Mouse (Mus musculus): ENCODE results near the gene Tmem265. TPM values are rescaled to one million over a fixed set of nuclear protein-coding genes. Genes with fewer than 3 reads are reported as not detected.
A peak's percentile ranks its signal among the peaks of the same experiment; 100 is the strongest.

The Tmem265 gene
- polyA plus RNA-seq, 1 experiment, result 4.8 TPM

- Histone ChIP-seq H3K36me3 (ENCODE audit: control insufficient read depth, insufficient read depth, low read length) (peaks cover 52% of the 10 kb centered on the region), H3K4me3 (ENCODE audit: low read depth, low read length) (no peak overlapping the region), H3K27ac (ENCODE audit: insufficient read depth, low read depth, low read length) (no peak overlapping the region), H3K27me3 (ENCODE audit: control insufficient read depth, insufficient read depth, low read length) (no peaks in the 10 kb centered on the region), H3K4me1 (ENCODE audit: control insufficient read depth, insufficient read depth, insufficient read length, low read length) (no peaks in the 10 kb centered on the region)
- no peak for TF ChIP-seq POLR2A (IDR thresholded peaks at IDR 0.05; ENCODE audit: low read depth, low read length)
- TF ChIP-seq CTCF (IDR thresholded peaks at IDR 0.05; ENCODE audit: extremely low read depth, insufficient read length, insufficient replicate concordance, low read depth, low read length), result no peak
- 90% methylated on average over 2 of the region's 2 CpGs for WGBS
Measured at GRCm38 (mm10) chr7:127602903-127603302, 41.7 kb downstream of the Tmem265 start.

- TF ChIP-seq POLR2A (IDR thresholded peaks at IDR 0.05; ENCODE audit: low read depth, low read length) (no peak), CTCF (IDR thresholded peaks at IDR 0.05; ENCODE audit: extremely low read depth, insufficient read length, insufficient replicate concordance, low read depth, low read length) (no peak)
- WGBS, result 84% methylated on average over 10 of the region's 10 CpGs
- Histone ChIP-seq H3K4me1 (ENCODE audit: control insufficient read depth, insufficient read depth, insufficient read length, low read length) (no peaks in the 10 kb centered on the region), H3K27ac (ENCODE audit: insufficient read depth, low read depth, low read length) (no peak overlapping the region), H3K36me3 (ENCODE audit: control insufficient read depth, insufficient read depth, low read length) (peaks cover 40% of the 10 kb centered on the region), H3K4me3 (ENCODE audit: low read depth, low read length) (no peak overlapping the region), H3K27me3 (ENCODE audit: control insufficient read depth, insufficient read depth, low read length) (no peaks in the 10 kb centered on the region)
Measured at GRCm38 (mm10) chr7:127604256-127604655, 43.1 kb downstream of the Tmem265 start.

- Histone ChIP-seq H3K27ac (ENCODE audit: insufficient read depth, low read depth, low read length) (no peak overlapping the region), H3K36me3 (ENCODE audit: control insufficient read depth, insufficient read depth, low read length) (peaks cover 35% of the 10 kb centered on the region), H3K4me3 (ENCODE audit: low read depth, low read length) (no peak overlapping the region), H3K4me1 (ENCODE audit: control insufficient read depth, insufficient read depth, insufficient read length, low read length) (no peaks in the 10 kb centered on the region), H3K27me3 (ENCODE audit: control insufficient read depth, insufficient read depth, low read length) (no peaks in the 10 kb centered on the region)
- TF ChIP-seq POLR2A (IDR thresholded peaks at IDR 0.05; ENCODE audit: low read depth, low read length) (no peak), CTCF (IDR thresholded peaks at IDR 0.05; ENCODE audit: extremely low read depth, insufficient read length, insufficient replicate concordance, low read depth, low read length) (no peak)
- 76% methylated on average over 6 of the region's 6 CpGs for WGBS
Measured at GRCm38 (mm10) chr7:127607150-127607549, 46.0 kb downstream of the Tmem265 start.

- Histone ChIP-seq H3K36me3 (ENCODE audit: control insufficient read depth, insufficient read depth, low read length) (peaks cover 22% of the 10 kb centered on the region), H3K27me3 (ENCODE audit: control insufficient read depth, insufficient read depth, low read length) (no peaks in the 10 kb centered on the region), H3K4me3 (ENCODE audit: low read depth, low read length) (no peak overlapping the region), H3K4me1 (ENCODE audit: control insufficient read depth, insufficient read depth, insufficient read length, low read length) (0 out of 2 replicates have a peak, but pooled peaks cover 3% of the 10 kb centered on the region), H3K27ac (ENCODE audit: insufficient read depth, low read depth, low read length) (no peak overlapping the region)
- WGBS, result 96% methylated on average over 29 of the region's 29 CpGs
- TF ChIP-seq CTCF (IDR thresholded peaks at IDR 0.05; ENCODE audit: extremely low read depth, insufficient read length, insufficient replicate concordance, low read depth, low read length) (no peak), POLR2A (IDR thresholded peaks at IDR 0.05; ENCODE audit: low read depth, low read length) (no peak)
Measured at GRCm38 (mm10) chr7:127611011-127611410, 49.8 kb downstream of the Tmem265 start.

- Histone ChIP-seq H3K4me1 (ENCODE audit: control insufficient read depth, insufficient read depth, insufficient read length, low read length) (0 out of 2 replicates have a peak, but pooled peaks cover 3% of the 10 kb centered on the region), H3K4me3 (ENCODE audit: low read depth, low read length) (no peak overlapping the region), H3K36me3 (ENCODE audit: control insufficient read depth, insufficient read depth, low read length) (peaks cover 22% of the 10 kb centered on the region), H3K27ac (ENCODE audit: insufficient read depth, low read depth, low read length) (no peak overlapping the region), H3K27me3 (ENCODE audit: control insufficient read depth, insufficient read depth, low read length) (no peaks in the 10 kb centered on the region)
- TF ChIP-seq CTCF (IDR thresholded peaks at IDR 0.05; ENCODE audit: extremely low read depth, insufficient read length, insufficient replicate concordance, low read depth, low read length) (no peak), POLR2A (IDR thresholded peaks at IDR 0.05; ENCODE audit: low read depth, low read length) (no peak)
- 96% methylated on average over 26 of the region's 26 CpGs for WGBS
Measured at GRCm38 (mm10) chr7:127611561-127611960, 50.4 kb downstream of the Tmem265 start.

- no peak overlapping the region for H3K4me3 ChIP-seq (ENCODE audit: low read depth, low read length)
- TF ChIP-seq POLR2A (IDR thresholded peaks at IDR 0.05; ENCODE audit: low read depth, low read length) (no peak), CTCF (IDR thresholded peaks at IDR 0.05; ENCODE audit: extremely low read depth, insufficient read length, insufficient replicate concordance, low read depth, low read length) (no peak)
- 0 out of 2 replicates have a peak, but pooled peaks cover 3% of the 10 kb centered on the region for H3K4me1 ChIP-seq (ENCODE audit: control insufficient read depth, insufficient read depth, insufficient read length, low read length)
- WGBS, result 88% methylated on average over 8 of the region's 8 CpGs
- H3K36me3 ChIP-seq (ENCODE audit: control insufficient read depth, insufficient read depth, low read length), result peaks cover 22% of the 10 kb centered on the region
- no peaks in the 10 kb centered on the region for H3K27me3 ChIP-seq (ENCODE audit: control insufficient read depth, insufficient read depth, low read length)
- H3K27ac ChIP-seq (ENCODE audit: insufficient read depth, low read depth, low read length), result no peak overlapping the region
Measured at GRCm38 (mm10) chr7:127613501-127613900, 52.3 kb downstream of the Tmem265 start.

GRCm38 (mm10) chr7:127614091-127614490 lies 52.9 kb downstream of the Tmem265 start:
- no peaks in the 10 kb centered on the region for H3K27me3 ChIP-seq (ENCODE audit: control insufficient read depth, insufficient read depth, low read length)
- H3K27ac ChIP-seq (ENCODE audit: insufficient read depth, low read depth, low read length), result no peak overlapping the region
- WGBS, result 16% methylated on average over 8 of the region's 8 CpGs
- H3K4me3 ChIP-seq (ENCODE audit: low read depth, low read length), result peak overlapping the region; percentile 98
- 0 out of 2 replicates have a peak, but pooled peaks cover 3% of the 10 kb centered on the region for H3K4me1 ChIP-seq (ENCODE audit: control insufficient read depth, insufficient read depth, insufficient read length, low read length)
- TF ChIP-seq CTCF (IDR thresholded peaks at IDR 0.05; ENCODE audit: extremely low read depth, insufficient read length, insufficient replicate concordance, low read depth, low read length), result no peak
- no peak for TF ChIP-seq POLR2A (IDR thresholded peaks at IDR 0.05; ENCODE audit: low read depth, low read length)
- H3K36me3 ChIP-seq (ENCODE audit: control insufficient read depth, insufficient read depth, low read length), result peaks cover 22% of the 10 kb centered on the region
